Mouse (Mus musculus) spleen, postnatal 36 days (tissue): ENCODE measurements around the gene Anks3.

ENCODE experiments used
- DNase-seq, 2 experiments: peaks; one replicate each; pipeline ENCODE4 v3.0.0; 2022; ENCODE audit warnings: low spot score in 2 of 2, mixed read lengths in 1 of 2

Anks3 gene

DNA sequence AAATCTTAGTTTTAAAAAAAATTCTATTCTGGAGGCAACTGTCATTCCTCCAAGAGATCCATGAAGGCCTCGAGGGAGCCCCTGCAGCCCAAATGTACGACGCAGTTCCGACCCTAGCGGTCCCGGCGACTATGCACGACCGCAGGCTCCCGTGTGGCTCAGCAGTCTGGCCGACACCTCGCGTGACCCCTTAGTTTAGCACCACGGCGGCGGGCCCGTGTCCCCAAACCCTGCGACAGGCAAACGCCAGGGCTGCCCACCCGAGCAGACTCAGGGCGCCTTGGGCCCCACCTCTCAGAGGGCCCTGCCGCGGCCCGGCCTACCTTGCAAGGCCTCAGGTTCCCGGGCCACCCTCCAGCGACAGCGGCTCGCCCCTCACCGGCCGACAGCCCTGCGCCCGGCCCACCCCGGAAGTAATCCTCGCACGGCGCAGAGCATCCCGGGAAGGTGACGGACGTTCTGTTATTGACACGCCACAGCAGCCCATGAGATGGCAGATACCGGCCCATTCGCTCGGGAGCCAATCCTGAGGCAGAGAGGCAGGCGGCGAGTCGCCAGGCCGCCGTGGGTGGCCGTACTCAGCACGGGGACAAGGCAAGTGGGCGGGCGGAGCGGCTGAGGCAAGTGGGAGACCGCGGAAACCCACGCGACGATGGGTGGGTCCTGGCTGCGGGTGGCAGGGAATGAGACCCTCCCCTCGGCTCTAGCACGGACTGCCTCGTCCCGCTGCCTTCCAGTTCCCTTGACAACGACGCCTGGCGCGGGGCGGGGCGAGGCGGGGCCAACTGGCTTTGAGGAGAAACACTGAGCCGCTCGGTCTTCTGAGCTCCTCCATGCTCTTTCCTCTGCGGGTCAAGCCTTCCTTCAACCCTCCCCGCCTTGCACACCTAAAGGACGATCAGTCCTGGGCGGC lies at the start of gene Anks3:
TSS of gene Anks3 (minus strand) at position 409 of the 913 bp plus-strand sequence.
- DNase-seq, result peak; percentile 95 to 96

GRCm38 (mm10) chr16:5013054-5013838 lies 49.2 kb upstream of the Anks3 start, which contains the start of gene Rogdi:
Gene Rogdi (minus strand): TSS chr16:5013553.
- DNase-seq, result peak; percentile 96 to 97

GRCm38 (mm10) chr16:5012036-5013005 lies 48.3 kb upstream of the Anks3 start:
- DNase-seq, result peak; percentile 9 to 29

GRCm38 (mm10) chr16:5011285-5011684 lies 47.3 kb upstream of the Anks3 start:
- DNase-seq, result peak; percentile 70 to 72

- no peak for DNase-seq
Measured at GRCm38 (mm10) chr16:5010371-5010935, 46.4 kb upstream of the Anks3 start.

- DNase-seq, result no peak
Measured at GRCm38 (mm10) chr16:5008076-5008475, 44.1 kb upstream of the Anks3 start.

DNA sequence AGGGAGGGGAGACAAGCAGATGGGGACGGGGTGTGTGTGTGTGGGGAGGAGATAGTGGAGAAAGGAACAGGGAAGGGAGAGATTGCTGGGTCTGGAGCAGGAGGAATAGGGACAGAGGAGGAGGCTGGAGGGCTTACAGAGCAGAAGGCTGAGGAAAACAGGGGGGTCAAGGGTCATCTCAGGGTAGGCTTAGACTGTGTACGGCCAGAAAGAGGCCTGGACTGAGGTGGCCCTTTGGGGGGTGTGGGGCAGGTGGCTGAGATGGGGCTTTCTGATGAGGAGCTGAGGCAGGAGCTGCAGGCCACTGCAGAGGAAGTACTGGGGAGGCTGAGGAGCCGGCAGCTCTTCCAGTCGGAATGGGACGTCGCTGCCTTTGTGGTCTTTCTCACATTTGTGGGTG lies 43.5 kb upstream of the Anks3 start:
- no peak for DNase-seq

DNA sequence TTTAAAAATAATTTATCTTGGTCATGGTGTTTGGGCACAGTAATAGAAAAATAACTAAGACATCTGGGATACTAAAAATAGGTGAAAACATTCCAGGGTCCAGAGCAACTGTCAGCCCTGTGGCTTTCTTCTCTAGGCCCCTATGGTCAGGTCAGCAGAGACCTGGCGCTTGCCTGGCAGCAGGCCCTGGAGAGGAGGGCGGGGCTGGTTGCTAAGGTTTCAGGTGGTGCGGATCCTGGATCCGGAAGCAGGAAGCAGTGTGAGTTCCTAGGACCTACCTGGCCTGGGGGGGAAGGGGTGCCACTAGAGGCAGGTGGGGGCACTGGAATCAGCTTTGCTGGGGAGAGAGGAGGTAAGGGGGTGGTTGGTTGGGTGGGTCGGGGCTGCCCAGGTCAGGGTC lies 43.1 kb upstream of the Anks3 start, which contains the start of gene Smim22:
TSS of gene Smim22 (plus strand) at position 222 of the 400 bp plus-strand sequence.
- DNase-seq, result no peak

- DNase-seq, result no peak
Measured at GRCm38 (mm10) chr16:5000611-5001010, 36.6 kb upstream of the Anks3 start.

DNA sequence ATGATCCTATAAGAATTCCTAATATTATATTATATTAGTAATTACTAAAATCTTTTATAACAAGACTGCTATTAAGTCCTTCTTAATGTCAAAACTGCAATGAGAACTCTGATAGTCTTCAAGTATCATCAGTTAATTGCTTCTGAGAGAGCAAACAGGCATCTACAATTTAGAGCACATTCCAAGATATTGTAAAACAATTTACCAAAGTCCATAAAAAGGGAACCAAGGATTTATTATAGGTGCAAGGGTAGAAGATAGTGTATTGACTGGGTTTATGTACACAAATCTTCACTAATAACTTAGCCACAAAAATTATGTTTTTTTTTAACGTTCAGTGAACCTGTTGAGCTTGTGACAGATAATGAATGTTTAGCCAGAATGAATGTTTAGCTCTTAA lies 35.0 kb upstream of the Anks3 start:
- no peak for DNase-seq

- DNase-seq, result no peak
Measured at GRCm38 (mm10) chr16:4997553-4997952, 33.5 kb upstream of the Anks3 start, which contains the start of gene Sept12. Gene Sept12 (minus strand): TSS chr16:4997852.

DNA sequence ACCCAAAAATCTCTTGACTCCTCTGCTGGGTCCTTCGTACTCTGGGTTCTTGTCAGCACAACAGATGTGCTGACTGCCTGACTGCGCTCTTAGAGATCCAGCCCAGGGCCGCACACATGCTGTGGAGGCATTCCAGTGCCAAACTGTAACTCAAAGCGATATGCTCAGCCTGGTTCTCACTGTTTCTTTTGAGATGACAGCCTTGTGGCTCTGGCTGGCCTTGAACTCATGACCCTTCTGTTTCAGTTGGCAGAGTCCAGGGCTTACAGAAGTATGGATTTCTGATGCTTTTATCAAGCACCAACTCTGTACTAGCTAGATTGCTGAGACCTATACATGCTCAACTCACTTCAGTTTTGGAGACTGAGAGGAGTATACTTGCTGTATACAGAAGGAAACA lies 29.3 kb upstream of the Anks3 start:
- DNase-seq, result no peak

DNA sequence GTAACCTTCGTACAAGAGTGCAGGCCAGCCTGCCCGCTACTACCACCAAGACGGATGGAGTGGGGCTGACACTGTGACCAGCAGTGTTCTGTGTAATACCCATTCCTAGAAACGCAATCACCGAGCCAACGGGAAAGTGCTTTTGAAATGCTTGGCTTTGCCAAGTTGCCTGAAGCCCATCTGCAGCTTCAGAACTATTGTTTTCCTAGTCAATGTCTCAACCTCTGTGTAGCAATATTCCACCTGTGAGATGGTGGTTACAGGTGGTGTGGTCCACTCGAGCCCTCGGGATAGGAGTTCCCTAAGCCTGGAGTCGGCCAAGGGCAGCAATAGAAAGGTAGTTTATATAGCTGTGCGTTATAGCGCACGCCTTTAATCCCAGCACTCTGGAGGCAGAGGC lies 20.7 kb upstream of the Anks3 start:
- DNase-seq, result no peak

DNA sequence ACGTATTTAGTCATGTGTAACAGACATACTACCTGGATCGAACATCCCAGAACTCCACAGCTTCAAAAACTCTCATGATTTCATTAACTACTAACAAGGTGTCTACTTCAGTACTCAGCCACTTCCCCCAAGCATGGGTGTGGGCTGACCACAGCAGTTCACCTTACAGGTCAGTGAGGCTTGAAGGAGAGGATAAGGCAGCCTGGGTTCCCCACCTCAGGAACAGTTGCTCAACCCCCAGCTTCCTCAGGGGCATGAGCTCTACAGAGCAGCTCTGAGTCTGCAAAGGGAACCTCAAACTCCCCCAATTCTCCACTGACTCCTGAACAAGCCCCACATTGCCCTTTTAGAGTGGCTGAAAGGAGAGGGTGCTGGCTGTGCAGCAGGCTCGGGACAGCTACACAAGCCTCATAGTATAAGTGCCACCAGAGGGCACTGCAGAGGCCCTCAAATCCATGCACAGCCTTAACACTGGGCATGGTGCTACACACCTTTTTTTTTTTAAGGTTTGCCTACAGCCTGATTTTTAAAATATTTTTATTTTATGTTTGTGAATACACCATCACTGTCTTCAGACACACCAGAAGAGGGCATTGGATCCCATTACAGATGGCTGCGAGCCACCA lies 15.9 kb upstream of the Anks3 start:
- peak; percentile 14 to 21 for DNase-seq

GRCm38 (mm10) chr16:4978275-4979051 lies 14.5 kb upstream of the Anks3 start:
- no peak for DNase-seq

- no peak for DNase-seq
Measured at GRCm38 (mm10) chr16:4976180-4976579, 12.2 kb upstream of the Anks3 start.

- DNase-seq, result no peak
Measured at GRCm38 (mm10) chr16:4974521-4974920, 10.5 kb upstream of the Anks3 start.

DNA sequence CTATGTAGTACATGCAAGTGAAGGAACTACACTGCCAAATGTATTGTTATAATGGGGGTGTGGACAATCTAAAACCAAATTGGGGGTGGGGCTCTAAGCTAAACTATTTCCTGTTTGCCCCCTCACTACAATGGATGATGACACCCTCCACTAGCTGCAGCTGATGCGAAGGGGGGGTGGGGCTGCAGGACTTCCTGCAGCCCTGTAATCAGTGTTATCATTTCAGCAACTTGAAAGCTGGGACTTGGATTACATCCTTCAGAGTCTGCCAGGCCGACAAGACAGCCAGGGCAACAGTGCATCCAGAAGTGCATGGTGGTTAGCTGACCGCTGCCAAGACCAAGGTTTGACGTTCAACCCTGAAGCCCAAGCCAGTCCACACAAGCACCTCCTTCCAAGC lies 7.6 kb upstream of the Anks3 start:
- peak; percentile 30 to 46 for DNase-seq

DNA sequence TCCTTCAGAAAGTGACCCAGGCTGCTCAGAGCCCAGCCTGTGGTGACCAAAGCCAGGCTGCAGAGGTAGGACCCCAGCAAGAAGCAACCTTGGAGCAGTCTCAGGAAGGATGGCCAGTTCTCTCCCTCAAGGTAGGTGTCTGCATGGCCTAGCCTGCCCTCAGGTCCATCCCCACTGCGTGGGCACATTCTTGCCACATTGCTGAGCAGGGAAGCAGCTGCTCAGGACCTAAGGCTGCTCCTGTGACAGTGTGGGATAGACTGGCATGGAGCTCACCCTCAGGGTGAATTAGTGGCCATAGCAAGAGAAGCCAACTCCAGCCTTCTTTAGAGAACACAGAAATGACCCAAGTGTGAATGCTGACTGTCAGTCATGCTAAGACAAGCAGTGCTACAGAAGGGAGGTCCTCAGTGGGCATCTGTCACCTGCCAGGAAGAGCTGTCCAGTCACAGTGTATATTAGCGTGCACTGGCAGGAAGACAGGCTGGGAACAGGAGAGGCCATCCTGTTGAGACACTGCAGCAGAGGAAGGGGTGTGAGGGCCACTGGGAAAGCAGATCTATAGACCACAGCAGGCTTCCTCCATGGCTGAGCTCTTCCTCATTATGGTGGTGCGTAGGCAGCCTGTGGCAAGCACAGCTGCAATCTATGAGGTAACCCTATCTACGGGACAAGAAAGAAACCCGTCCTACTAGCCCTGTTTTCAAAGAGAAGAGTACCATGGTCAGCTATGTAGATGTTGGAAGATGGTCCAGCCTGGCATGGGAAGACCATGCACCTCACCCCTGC lies 5.2 kb upstream of the Anks3 start:
- peak; percentile 65 to 66 for DNase-seq
